Mouse (Mus musculus): ENCODE results near the gene Lck.

The Lck gene

GRCm38 (mm10) chr4:129573430-129573829 is at the start of gene Lck:
Gene Lck, minus strand, starts transcription at chr4:129573641.
- no peak for DNase-seq

DNA sequence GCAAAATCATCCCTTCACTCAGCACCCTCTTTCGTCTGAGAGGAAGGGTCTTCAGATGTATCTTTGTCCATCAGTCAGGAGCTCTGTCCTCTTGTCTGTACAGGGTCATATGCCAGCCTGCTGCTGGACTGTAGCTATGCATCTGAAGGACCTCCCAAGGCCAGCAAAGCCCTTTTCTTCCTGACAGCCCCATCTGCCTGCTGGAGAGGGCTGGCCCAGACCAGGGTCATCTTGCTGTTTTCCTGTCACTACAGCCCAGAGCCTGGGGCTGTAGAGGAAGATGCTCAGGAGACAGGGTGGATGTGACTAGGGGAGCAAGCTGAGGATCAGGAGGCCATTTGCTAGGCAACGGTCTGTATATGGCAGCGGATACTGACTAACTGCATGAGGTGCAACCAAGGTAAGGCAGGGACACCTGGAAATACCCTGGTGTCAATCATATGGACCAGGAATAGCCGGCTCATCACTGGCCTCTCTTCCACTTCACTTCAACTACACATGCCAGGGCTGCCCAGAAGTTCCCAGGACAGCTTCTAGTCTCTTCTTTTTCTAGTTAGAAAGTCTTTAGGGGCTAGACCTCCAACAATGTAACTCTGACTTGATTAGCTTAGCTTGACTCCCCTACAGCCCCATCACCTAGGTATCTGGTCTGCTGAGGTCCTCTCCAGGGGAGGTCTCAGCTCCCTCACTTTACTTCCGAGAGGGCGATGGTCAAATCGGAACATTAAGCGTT is 49.5 kb upstream of the Lck start:
- peak; percentile 35 to 52 for DNase-seq

- DNase-seq: no peak
Measured at GRCm38 (mm10) chr4:129622120-129622802, 48.8 kb upstream of the Lck start.

- peak; percentile 70 to 77 for DNase-seq
Measured at GRCm38 (mm10) chr4:129621283-129621841, 47.9 kb upstream of the Lck start.

DNA sequence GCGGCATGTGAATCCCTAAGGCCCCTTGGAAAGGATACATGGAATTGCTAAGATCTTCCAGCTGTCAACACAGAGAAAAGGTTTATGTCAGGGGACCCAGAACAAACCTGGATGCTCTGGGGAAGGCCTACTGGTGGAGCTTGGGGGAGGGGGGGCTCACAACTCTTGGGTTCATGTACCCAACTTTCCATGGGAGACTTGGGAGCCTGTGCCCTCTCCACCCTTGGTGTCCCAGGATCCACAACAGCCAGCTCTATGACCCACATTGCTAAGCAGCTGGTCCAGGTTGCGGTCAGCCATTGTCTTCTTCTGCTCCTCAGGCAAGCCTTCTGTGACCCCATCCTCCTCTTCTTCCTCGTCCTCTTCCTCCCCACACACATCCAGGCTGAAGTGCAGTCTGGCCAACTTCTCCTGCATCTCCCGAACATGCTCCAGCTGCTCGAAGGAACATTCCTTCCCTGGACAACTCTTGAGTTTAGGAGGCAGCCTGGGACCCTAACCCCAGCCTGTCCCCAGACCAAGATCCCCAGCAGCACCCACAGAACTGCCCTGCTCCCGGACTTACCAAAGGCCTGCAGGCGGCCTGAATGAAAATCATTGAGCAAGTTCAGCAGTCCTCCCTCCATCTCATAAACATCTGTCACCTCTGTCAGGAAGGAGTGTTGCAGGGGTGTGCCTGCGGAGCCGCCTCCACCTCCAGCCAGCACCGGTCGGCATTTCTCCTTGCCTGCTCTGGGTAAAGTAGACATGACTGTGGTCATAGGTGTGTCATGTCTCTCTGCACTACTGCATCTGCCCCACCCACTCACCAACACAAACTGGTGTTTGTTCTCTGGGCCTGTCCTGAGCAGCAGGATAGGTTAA is 47.2 kb upstream of the Lck start:
- DNase-seq: no peak

- peak; percentile 96 for DNase-seq
Measured at GRCm38 (mm10) chr4:129618786-129619691, 45.6 kb upstream of the Lck start, which contains the start of gene Iqcc. Gene Iqcc, minus strand, starts transcription at chr4:129619099.

DNA sequence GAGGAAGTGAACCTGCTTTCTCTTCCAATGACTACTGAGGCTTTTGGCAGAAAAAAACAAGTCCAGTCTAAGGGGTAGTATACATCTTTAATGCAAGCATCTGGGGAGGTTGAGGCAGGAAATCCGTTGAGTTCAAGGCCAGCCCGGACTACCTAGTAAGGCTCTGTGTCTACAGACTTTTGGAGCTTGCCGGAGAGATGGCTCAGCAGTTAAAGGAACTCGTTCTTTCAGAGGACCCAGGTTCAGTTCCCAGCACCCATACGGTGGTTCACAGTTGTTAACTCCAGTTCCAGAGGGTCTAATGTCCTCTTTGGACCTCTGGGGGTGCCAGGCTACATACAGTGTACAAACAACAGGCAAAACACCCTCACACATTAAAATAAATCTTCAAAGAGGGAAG is 44.6 kb upstream of the Lck start:
- no peak for DNase-seq

DNA sequence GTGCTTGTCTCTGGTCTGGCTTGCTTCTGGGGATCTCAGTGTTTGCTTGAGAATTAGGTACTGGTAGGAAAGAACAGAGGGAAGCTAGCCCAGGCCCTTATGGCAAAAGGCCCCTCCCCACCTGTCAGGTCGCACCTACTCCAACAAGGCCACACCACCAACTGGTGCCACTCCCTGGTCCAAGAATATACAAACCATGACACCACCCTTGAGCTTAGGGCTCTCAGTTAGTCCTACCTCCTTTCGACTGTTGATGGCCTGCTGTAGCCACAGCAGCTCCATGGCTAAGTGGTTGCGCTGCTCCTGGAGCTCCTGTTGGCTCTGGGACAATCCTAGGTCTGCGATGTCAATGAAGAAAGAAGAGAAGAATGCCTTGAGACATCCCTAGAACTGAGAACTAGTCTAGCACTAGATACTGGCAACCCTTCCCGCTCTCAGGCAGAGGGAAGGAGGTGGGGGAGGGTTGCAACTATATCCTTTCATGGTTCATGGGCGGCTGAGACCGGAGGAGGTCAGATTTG is 43.7 kb upstream of the Lck start:
- no peak for DNase-seq

DNA sequence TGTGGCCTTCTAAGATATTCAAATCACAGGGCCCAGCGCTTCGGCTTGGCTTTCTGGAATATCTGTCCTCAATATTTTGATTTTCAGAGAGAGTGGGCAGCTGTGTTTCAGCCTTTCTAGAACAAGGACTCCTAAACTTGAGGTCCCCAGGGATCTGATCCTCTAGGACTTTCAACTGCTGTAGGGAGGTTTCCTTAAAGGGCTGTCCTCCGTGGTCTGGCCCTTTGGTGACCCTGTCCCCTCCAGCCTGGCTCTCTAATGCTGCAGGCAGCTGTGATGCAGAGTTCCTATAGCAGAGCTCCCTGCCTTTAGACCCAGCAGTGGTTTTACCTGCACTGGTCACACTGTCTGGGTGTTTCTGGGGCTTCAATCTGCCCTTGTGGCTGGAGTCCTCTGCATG is 43.2 kb upstream of the Lck start:
- no peak for DNase-seq

GRCm38 (mm10) chr4:129615801-129616290 is 42.4 kb upstream of the Lck start:
- DNase-seq: no peak

- DNase-seq: no peak
Measured at GRCm38 (mm10) chr4:129614093-129614492, 40.7 kb upstream of the Lck start, which contains the start of gene Dcdc2b. Gene Dcdc2b, minus strand, starts transcription at chr4:129614257.

- DNase-seq: no peak
Measured at GRCm38 (mm10) chr4:129610472-129610871, 37.0 kb upstream of the Lck start.

- no peak for DNase-seq
Measured at GRCm38 (mm10) chr4:129610026-129610425, 36.6 kb upstream of the Lck start.

DNA sequence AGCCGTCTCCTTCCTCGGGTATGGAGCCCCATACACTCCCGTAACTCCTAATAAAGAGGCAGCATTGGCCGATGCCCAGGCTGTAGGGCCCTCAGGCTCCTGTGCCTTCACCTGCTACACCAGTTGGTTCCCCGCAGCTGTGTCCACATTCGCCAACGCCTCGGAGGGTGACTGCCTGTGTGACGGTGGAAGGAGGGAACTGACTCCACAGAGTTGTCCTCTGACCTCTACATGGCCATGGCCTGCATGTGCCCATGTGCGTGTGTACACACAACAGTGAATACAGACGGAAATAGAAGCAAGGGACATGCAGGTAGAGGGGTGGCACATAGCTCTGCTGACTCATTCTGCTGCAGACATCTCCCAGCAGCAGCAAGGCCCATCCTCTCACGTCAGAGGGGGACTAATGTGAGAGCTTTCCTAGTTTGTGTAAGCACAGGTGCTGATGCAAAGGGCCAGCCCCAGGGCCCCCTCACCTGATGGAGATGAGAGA is 35.7 kb upstream of the Lck start:
- peak in 1 of 2 experiments; percentile 30 for DNase-seq

DNA sequence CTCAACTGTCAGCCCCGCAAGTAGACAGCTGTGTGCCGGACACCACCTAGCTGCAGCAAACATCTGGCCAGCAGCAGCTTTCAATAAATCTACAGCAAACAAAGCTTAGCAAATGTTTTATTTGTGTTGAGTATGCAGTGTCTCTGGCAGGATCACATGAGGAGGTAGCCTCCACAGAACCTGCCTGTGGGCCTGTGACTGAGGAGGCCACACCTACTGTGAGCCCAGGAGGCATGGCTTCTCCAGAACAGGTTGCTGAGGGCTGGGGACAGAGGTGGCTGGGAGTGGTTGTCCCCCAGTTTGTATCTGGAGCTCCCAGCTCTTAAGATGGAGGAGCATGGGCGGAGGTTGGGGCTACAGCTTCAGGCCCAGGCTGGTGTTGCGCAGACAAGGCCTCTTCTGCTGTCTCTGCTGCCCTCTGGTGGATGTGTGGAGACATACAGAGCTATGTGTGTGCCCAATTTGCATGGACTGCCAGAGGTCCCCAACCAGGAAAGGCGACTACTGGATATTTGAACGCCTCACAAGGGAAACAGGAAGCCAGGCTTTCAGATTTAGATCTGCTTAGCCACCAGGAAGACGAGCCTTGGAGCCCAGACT is 35.1 kb upstream of the Lck start:
- peak; percentile 80 to 82 for DNase-seq

- DNase-seq: peak; percentile 78 to 82
Measured at GRCm38 (mm10) chr4:129600233-129601158, 27.1 kb upstream of the Lck start, which contains the start of the genes Eif3i and Tmem234. Gene Eif3i, minus strand, starts transcription at chr4:129600648. Gene Tmem234, plus strand, starts transcription at chr4:129600668.

DNA sequence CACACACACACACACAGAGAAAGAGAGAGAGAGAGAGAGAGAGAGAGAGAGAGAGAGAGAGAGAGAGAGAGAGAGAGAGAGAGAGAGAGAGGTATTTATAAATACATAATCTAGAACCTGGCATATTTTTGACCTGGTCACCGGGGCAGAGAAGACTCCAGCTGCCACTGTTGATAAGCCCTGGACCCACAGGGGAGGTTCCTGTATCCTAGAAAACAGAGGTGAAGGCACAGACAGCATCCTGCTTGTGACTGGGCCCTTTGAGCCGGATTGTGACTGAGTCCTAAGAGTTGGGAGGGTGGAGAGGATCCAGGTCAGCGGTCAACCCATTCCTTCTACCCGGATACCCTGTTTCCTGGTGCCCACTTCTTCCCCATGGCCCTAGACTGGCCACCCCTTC is 15.4 kb upstream of the Lck start:
- no peak for DNase-seq

GRCm38 (mm10) chr4:129586943-129587342 is 13.5 kb upstream of the Lck start:
- no peak for DNase-seq

GRCm38 (mm10) chr4:129585773-129586172 is 12.3 kb upstream of the Lck start:
- DNase-seq: no peak
